Mouse (Mus musculus) right cerebral cortex, postnatal 14 days (tissue): ENCODE measurements around the gene Abcc4.
"Not testable (repeated sequence)": the region's sequence is repeated elsewhere in the genome, so short reads cannot be mapped to it uniquely, and the experiment has no call there.

Experiments used
- DNase-seq: peaks from one replicate; pipeline ENCODE4 v3.0.0; 2022

The Abcc4 gene

GRCm38 (mm10) chr14:118676308-118676994 is 29.6 kb downstream of the Abcc4 start:
- DNase-seq, result no peak

DNA sequence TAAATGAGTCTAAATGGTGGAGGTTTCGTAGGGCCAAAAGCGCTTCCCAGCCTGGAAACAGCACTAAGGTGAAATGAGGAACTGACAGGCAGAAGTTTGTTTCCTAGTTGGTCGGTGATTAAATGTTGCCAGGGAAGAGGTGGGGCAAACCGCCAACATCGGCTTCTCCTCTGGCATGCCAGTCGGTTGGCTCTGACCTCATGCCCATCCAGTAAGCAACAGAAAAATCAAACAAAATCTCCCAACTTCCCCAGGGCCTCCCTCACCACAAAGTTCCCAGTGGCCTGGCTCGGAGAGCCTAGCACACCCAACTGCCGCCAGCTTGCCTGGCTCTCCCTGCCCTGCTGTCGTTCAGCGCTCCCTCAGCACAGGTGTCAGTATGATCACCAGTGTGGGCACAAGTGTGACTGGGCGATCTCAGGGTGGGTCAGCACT is 31.3 kb downstream of the Abcc4 start:
- DNase-seq, result peak; percentile 18

GRCm38 (mm10) chr14:118674224-118674623 is 31.8 kb downstream of the Abcc4 start:
- DNase-seq, result no peak

DNA sequence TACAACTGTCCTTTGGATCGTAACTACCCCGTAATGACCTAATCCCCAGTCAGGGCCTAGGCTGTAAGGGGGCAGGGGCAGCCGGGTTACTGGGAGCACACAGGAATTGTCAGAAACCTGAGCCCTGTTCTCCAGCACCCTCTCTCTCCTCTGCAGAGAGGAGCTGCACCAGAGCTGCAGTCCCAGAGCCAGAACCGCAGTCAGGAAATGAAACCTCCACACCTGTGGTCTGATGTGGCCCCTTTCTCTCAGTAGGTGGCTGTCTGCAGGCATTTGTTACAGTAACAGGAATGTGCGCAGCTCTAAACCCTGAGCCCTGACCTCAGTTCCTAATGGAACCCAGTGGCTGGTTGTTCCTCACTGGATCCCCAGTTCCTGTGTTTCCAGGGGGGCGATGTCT is 32.5 kb downstream of the Abcc4 start:
- DNase-seq, result no peak

DNA sequence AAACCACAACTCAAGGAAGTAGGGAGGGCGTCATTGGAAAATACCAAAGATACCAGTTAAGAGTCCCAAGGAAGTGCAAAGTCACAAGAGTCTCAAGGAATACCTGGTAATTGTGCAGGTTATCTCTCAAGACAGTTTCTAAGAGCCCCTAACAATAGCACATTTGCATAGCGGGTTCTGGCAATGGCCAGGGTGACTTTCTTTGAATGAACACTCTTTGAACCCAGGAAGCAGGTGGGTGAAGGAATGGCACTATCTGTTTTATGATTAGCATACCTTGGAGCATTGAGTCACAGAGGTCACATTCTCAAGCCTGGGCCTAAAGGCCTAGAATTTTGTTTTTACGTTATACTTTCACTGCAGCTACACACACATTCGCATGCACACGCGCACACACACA is 33.1 kb downstream of the Abcc4 start:
- not testable (repeated sequence) for DNase-seq

- DNase-seq, result no peak
Measured at GRCm38 (mm10) chr14:118667499-118667898, 38.5 kb downstream of the Abcc4 start.

- DNase-seq, result no peak
Measured at GRCm38 (mm10) chr14:118664661-118665060, 41.4 kb downstream of the Abcc4 start.

- DNase-seq, result no peak
Measured at GRCm38 (mm10) chr14:118662625-118663276, 43.3 kb downstream of the Abcc4 start.

GRCm38 (mm10) chr14:118662124-118662523 is 43.9 kb downstream of the Abcc4 start:
- peak; percentile 38 for DNase-seq

- DNase-seq, result no peak
Measured at GRCm38 (mm10) chr14:118659230-118659629, 46.8 kb downstream of the Abcc4 start.

GRCm38 (mm10) chr14:118658328-118658692 is 47.7 kb downstream of the Abcc4 start:
- DNase-seq, result no peak

GRCm38 (mm10) chr14:118657673-118658327 is 48.2 kb downstream of the Abcc4 start:
- DNase-seq, result no peak

- no peak for DNase-seq
Measured at GRCm38 (mm10) chr14:118657206-118657605, 48.8 kb downstream of the Abcc4 start.

GRCm38 (mm10) chr14:118656036-118656435 is 50.0 kb downstream of the Abcc4 start:
- DNase-seq, result no peak

DNA sequence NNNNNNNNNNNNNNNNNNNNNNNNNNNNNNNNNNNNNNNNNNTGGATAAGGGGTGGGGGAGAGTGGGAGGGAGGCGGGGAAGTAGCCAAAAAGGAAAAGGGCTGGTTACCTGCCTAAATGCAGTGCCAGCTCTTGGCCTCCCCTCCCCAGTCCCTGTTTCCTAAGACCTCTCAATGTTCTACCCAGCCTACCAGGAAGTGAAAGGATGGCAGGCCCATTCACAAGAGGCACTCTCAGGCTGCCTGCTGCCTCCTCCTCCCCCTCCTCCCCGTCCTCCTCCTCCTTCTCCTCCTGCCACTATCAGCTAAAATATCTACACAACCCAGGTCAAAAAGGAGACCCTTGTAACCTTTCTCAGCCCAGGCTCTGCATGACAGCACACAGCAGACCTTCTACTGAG is 51.1 kb downstream of the Abcc4 start:
- no peak for DNase-seq

DNA sequence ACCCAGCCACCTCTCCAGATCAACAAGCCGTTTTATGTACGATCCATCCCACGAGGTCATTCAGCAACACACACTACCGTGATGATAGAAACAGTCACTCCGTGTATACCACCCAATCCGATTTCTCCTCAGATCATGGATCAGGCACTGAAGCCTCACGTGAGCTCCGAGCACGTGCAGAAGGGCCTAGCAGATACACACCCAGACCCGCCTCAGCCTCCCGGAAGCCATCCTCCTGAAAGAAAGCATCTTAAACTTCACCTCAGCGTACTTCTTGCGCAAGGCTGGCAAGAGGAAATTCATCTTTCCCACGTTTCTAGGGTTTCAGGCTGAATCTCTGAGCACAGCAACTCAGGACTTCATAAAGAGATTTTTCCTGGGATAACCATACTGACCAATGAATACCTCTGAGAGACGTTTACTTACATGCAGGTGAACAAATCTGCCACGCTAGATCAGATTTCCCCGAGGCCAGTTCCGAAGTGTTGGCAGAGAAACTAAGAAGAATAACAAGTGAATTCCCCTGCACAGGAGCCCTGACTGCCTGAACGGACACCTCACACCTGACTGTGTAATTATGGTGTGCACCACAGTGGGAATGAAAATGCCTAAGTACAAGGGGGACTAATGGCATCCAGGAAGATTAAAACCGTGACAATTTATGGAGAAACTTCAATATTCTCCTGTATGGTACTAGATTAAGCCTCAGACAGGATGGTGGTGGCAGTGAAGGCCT is 54.1 kb downstream of the Abcc4 start:
- no peak for DNase-seq

DNA sequence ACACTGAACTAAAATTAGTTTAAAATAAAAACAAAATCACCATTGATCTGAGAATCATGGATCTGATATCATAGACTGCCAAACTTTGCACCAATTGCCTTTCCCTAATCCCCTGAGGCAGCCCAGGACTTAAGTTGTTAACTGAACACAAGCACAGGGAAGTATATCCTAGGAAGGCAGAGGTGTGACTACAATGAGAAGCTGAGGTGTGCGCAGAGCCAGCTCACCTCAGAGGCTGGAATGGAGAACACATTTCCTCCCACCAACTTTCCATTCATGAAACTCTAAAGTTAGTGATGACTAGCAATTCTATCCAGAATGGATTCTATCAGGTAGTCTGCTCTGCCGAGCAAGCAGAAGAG is 56.1 kb downstream of the Abcc4 start:
- DNase-seq, result no peak

GRCm38 (mm10) chr14:118649199-118649894 is 56.7 kb downstream of the Abcc4 start:
- no peak for DNase-seq

DNA sequence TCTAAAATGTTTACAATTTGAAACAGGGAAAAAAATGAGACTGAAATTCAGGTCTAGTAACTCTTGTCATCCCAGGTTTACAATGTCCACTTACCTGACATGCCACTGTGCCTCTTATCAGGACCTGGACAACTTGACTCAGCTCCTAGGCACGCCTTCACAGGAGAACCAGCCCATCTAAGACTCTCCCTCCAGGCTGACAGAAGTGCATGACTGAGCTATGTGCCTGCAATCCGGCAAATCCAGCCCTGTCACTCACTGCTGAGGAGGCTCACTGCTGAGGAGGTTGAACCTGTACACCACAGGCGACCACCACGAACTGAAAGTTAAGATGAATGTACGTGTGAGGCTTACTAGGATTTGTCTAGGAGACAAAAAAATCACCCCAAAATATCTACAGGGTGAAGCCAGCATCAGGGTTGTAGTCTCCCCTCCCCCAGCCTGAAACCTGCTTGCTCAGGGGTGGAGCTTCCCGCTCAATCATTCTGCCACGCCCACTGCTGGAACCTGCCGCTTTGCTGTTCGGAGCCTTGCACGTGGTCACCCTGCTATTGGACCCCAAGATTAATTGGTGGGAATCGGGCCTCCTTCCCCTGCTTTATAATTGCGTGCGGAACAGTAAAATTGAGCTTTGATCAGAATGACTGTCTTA is 63.0 kb downstream of the Abcc4 start:
- not testable (repeated sequence) for DNase-seq

DNA sequence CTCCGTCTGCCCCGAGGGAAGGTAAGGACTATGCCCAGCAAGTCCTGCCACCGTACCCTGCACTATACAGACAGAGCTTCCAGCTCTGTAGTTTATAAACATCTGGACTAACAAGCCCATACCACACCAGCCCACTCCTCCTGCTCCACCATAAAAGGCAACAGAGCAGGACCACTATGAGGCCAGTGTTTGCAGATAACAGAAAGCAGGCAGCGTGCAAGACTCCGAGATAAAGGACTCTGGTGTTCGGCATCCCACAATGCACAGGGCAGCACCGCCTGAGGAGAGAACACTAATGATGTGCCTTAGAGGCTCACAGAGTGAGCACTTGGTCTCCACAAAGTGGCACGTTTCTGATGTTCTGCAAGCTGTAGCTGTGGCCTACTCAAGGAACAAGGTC is 63.9 kb downstream of the Abcc4 start:
- no peak for DNase-seq

DNA sequence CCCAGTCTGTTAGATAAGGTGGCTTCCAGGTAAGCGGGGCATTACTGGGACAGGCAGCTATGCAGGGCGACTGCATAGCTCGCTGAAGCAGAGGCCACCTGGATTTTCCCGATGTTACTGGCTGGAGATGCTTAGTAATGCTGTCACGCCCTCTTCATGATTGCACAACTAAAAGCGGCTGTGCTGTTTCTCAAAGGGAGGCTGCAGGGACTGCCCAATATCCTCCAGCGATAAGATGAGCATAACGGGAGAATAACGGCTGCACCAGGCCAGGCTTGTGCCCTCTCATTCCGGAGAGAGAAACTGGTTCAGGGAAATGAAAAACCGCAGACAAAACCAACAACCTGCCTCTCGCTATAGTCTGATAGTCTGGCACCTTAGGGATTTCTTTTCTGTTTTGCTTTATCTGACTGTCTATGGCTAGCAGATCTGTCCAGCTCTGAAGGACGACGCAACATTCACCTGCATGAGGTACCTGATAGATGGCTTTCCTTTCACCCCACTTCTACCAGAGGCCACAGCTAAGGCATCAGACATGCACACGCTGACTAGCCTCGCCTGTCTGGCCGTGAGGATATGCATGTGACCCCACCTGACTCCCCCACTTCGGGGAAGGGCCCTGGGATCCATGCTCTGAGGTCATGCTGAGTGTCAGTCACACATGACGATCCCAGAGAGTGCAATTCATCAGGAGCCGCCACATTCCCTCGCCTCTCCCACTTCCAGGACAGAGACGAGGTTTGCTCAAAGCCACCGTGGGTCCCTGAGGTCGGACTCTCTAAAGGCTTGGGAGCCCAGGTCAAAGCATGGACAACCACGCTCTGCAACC is 67.4 kb downstream of the Abcc4 start:
- DNase-seq, result no peak
